Mouse (Mus musculus) spleen, embryonic (tissue): ENCODE measurements around the gene Mrps18b.
"Not testable (repeated sequence)": the region's sequence is repeated elsewhere in the genome, so short reads cannot be mapped to it uniquely, and the experiment has no call there.

ENCODE experiments used
- CTCF ChIA-PET: fragments of 350-600 bp; sonication (Branson Sonifier 250); formaldehyde crosslinking; loops from one replicate; lab custom pipeline; 2022; lab: Charles Lee

The Mrps18b gene

GRCm38 (mm10) chr17:35916297-35917142 lies at the start of gene Mrps18b, which contains the start of gene Ppp1r10:
Mrps18b (minus strand) TSS chr17:35916389.
Ppp1r10 (plus strand) TSS chr17:35916434.
- CTCF ChIA-PET = no interaction called here

- CTCF ChIA-PET = no interaction called here
Measured at GRCm38 (mm10) chr17:35963279-35963678, 47.1 kb upstream of the Mrps18b start.

GRCm38 (mm10) chr17:35958533-35959223 lies 42.5 kb upstream of the Mrps18b start:
- CTCF ChIA-PET = no interaction called here

GRCm38 (mm10) chr17:35954665-35955064 lies 38.5 kb upstream of the Mrps18b start:
- CTCF ChIA-PET = no interaction called here

- CTCF ChIA-PET = not testable (repeated sequence)
Measured at GRCm38 (mm10) chr17:35952559-35952958, 36.4 kb upstream of the Mrps18b start.

GRCm38 (mm10) chr17:35950946-35951345 lies 34.8 kb upstream of the Mrps18b start:
- CTCF ChIA-PET = not testable (repeated sequence)

- CTCF ChIA-PET = no interaction called here
Measured at GRCm38 (mm10) chr17:35939941-35940340, 23.8 kb upstream of the Mrps18b start.

GRCm38 (mm10) chr17:35939108-35939507 lies 22.9 kb upstream of the Mrps18b start:
- CTCF ChIA-PET = interaction anchor here (0.6 to 0.9 kb wide), 2 partner anchors 54 to 87 kb away, joined by 3 to 5 read pairs; no protein-coding TSS in a partner anchor

- CTCF ChIA-PET = interaction anchor here (0.6 to 2.1 kb wide), 3 partner anchors 41 to 59 kb away, joined by 3 to 12 read pairs (median 7); partner anchors contain the start of gene 2310061I04Rik
Measured at GRCm38 (mm10) chr17:35937700-35938348, 21.6 kb upstream of the Mrps18b start.

GRCm38 (mm10) chr17:35935763-35936162 lies 19.6 kb upstream of the Mrps18b start:
- CTCF ChIA-PET = not testable (repeated sequence)

- CTCF ChIA-PET = no interaction called here
Measured at GRCm38 (mm10) chr17:35932608-35933007, 16.4 kb upstream of the Mrps18b start.

- CTCF ChIA-PET = no interaction called here
Measured at GRCm38 (mm10) chr17:35930627-35931026, 14.4 kb upstream of the Mrps18b start.

- CTCF ChIA-PET = no interaction called here
Measured at GRCm38 (mm10) chr17:35929534-35929933, 13.3 kb upstream of the Mrps18b start.

- CTCF ChIA-PET = interaction anchor here (0.6 kb wide), 1 partner anchor 56 kb away, joined by 4 read pairs; no protein-coding TSS in a partner anchor
Measured at GRCm38 (mm10) chr17:35927471-35927870, 11.3 kb upstream of the Mrps18b start.

- CTCF ChIA-PET = no interaction called here
Measured at GRCm38 (mm10) chr17:35923281-35923680, 7.1 kb upstream of the Mrps18b start.

GRCm38 (mm10) chr17:35922566-35922965 lies 6.4 kb upstream of the Mrps18b start:
- CTCF ChIA-PET = interaction anchor here (0.5 kb wide), 1 partner anchor 9 kb away, joined by 4 read pairs; no protein-coding TSS in a partner anchor

GRCm38 (mm10) chr17:35921710-35922109 lies 5.5 kb upstream of the Mrps18b start:
- CTCF ChIA-PET = interaction anchor here (0.6 kb wide), 3 partner anchors 49 to 1289 kb away, joined by 3 to 11 read pairs (median 8); partner anchors contain the start of gene Tnf

GRCm38 (mm10) chr17:35920862-35921562 lies 4.8 kb upstream of the Mrps18b start:
- CTCF ChIA-PET = interaction anchor here (0.6 kb wide), 3 partner anchors 84 to 1288 kb away, joined by 3 to 11 read pairs (median 6); partner anchors contain the start of gene Tnf

GRCm38 (mm10) chr17:35920384-35920783 lies 4.2 kb upstream of the Mrps18b start:
- CTCF ChIA-PET = interaction anchor here (0.6 kb wide), 1 partner anchor 83 kb away, joined by 6 read pairs; no protein-coding TSS in a partner anchor

GRCm38 (mm10) chr17:35919864-35920301 lies 3.7 kb upstream of the Mrps18b start:
- CTCF ChIA-PET = interaction anchor here (1.7 kb wide), 1 partner anchor 50 kb away, joined by 4 read pairs; no protein-coding TSS in a partner anchor
